Mouse (Mus musculus): Measurements from ENCODE around the gene Dctn1.

The Dctn1 gene

DNA sequence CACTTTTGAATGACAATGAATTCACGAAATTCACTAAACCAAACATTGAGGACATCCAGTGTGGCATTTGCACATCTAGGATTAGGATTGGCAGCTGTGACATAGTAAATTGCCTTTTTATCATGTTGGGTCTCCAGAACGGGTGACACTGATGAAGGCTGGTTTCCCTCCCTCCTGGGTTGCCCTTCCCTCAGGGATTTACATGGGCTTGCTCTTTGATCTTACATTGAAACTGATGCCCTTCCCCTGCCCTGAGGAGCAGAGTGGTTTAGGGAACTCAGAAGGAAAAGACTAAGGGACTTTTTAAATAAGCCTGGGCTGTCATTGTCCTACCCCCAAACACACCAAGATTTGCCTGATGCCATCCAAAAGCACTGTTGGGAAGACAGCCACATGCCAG, 65.8 kb downstream of the Dctn1 start:
- DNase-seq (ENCODE audit: low read depth): no peak

DNA sequence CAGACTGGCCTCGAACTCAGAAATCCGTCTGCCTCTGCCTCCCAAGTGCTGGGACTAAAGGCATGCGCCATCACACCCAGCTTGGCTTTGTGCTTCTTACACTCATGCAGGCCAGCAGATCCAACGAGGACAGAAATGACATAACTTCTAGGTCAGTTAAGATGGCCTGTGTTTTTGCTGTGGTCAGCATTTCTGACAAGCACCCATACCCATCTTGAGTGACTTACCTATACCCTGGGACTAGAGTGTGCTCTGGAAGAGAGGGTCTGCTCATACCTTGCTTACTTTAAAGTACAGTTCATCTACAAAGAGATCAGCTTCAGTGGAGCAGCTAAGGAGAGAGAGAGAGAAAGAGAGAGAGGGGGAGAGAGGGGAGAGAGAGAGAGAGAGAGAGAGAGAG, 67.6 kb downstream of the Dctn1 start:
- DNase-seq (ENCODE audit: low read depth): no peak

DNA sequence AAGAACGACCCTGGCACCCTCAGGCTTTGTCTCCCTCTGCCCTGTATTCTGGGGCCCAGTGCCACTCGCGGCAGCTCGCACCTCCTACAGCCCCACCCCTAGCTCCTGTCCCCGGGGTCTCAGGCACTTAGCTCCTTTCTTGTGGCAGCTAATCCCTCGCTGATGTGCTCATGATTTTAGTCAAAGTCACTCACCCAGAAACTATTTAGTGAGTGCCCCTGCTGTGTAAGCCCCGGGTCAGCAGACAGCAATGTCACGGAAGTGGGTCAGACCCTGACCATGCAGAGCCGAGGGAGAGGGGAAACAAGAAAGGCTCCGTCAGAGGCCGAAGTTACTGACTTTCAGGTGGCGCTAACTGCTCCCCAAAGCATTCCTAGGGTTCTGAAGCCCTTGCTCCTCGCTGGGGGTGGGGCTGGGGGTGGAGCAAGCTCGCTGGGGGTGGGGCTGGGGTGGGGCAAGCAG, 68.6 kb downstream of the Dctn1 start:
- DNase-seq (ENCODE audit: low read depth): no peak

DNA sequence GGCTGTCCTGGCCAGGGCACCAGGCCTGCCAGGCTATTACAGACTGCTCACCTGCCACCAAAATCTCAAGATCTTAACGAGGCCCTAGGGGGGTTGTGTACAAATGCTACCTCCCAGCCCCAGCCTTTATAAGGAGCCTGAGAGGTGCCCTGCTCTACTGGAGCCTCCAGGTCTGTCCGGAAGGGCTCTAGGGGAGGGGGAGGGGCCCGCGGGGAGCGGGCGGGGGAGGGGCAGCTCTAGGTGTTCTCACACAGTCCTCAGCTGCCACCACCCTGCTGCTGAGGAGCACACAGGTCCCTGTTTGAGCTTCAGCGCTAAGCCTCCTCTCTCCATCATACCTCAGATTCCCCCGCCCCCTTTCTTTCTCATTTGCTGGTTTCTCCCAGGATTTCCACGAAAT, 71.4 kb downstream of the Dctn1 start:
- DNase-seq (ENCODE audit: low read depth): no peak

DNA sequence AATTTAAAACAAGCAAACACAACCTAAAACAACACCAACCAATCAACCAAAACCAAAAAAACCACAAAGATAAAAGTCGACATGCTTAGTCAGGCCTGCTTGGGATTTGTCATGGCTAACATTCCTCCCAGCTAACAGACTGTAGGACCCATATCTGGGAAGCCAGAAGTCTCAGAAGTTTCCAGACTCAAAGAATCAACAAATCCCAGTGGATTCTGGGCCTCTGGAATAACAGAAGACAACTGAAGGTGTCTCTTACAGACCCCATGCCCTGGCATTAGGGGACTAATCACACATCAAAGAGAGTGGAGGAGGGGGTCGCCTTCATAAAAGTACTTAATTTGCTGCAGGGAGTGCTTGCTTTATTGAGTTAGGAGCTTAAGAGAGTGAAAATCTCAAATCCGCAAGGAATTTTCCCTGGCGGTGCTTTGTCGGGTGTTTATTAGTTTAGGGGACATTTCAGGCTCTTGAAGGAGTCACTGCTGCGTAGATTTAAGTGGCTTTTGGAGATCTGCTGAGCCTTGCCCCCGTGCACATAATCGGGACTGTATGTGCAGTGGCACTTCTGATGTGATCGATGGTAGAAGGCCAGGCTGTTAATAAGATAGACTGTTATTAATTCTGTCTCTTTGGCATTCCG, 78.8 kb downstream of the Dctn1 start:
- DNase-seq (ENCODE audit: low read depth): no peak

DNA sequence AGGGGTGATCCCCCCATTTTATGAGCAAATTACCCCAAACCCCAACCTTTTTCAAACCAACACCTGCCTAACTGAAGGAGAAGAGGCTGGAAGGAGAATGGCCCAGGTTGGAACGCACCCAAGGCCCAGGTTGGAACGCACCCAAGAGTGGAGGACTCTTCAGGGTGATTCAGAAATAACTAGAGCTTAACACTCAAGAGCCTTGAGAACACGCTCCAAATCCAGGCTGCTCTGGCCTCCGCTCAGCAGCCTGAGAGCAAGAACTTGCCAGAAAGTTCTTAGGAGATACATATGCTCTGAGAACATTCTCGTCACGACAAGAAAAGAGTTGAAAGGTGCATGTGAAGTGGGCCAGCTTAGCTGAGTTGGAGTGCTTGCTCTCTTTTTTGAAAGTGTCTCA, 79.4 kb downstream of the Dctn1 start:
- no peak for DNase-seq (ENCODE audit: low read depth)

DNA sequence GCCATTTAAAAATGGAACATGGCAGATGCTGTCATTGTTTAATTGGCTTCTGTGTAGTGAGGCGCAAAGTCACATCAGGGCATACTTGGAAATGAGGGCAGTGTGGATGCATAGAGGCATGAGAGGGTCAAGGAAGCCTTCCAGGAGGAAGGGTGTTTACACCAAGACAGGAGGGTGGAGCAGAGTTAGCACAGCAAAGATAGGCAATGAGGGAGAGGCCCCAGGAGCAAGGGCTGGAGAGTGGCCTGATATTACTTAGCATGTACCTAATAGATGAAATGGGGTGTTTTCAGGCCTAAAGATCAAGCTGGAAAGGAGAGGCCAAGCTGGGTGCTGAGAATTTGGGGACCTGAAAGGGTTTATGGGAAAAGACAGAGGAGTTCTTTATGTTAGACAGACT, 80.3 kb downstream of the Dctn1 start:
- DNase-seq (ENCODE audit: low read depth): no peak

DNA sequence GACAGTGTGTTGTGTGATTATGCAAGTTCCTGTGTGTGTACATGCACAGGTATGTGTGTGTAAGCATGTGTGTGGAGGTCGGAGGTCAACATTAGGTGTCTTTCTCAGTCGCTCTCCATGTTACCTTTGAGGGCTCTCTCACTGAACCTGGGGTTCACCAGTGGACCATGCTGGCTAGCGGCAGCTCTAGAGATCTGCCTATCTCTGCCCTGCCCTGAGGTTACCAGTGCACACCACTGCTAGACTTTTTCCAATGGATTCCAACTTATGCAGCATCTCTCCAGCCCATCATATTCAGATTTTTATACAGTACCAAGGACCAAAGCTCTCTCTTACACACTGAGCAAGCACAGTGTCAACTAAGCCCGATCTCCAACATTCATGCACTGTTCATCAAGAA, 81.0 kb downstream of the Dctn1 start:
- DNase-seq (ENCODE audit: low read depth): no peak

DNA sequence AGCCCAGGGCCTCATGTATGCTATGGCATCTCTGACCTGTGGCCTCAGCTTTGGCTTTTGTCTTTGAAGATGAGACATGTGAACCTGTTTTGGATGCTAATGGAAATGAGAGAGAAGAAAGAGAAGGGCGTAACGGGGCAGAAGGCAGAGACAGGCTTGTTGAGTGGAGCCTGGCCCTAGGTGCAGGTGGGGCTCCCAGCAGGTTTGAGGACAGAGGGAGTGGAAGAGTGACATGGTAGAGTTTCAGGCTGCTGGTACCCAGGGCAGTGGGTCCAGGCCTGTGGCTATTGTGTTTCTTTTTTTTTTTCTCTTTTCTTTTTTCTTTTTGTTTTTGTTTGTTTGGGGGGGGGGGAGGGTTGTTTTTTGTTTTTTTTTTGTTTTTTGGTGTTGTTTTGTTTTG, 81.4 kb downstream of the Dctn1 start:
- DNase-seq (ENCODE audit: low read depth): no peak
